Mouse (Mus musculus): ENCODE results near the gene Gm35315.
"Not testable (repeated sequence)": the region's sequence is repeated elsewhere in the genome, so short reads cannot be mapped to it uniquely, and the experiment has no call there.

Gm35315 gene

GRCm38 (mm10) chr5:110094030-110094846, at the start of gene Gm35315:
TSS of gene Gm35315 (minus strand) at chr5:110094420.
- DNase-seq (ENCODE audit: low spot score) = peak; percentile 89

DNA sequence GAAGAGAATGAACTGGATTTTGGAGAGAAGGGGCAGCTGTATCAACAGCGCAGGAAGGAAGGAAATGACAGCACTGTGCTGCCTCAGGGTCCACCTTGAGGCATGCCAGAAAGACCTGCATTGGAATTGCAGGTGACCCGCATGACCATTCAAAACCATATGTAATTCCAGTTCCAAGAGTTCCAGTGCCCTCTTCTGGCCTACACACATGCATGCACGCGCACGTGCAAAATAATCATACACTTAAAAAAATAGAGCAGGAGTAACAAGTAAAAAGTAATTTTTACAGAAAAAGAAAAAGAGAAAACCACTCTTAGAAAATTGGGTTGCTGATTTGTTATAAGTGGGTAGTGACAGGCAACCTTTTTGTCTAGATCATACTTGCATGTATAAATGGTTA, 48.8 kb upstream of the Gm35315 start:
- no peak for DNase-seq (ENCODE audit: low spot score)

DNA sequence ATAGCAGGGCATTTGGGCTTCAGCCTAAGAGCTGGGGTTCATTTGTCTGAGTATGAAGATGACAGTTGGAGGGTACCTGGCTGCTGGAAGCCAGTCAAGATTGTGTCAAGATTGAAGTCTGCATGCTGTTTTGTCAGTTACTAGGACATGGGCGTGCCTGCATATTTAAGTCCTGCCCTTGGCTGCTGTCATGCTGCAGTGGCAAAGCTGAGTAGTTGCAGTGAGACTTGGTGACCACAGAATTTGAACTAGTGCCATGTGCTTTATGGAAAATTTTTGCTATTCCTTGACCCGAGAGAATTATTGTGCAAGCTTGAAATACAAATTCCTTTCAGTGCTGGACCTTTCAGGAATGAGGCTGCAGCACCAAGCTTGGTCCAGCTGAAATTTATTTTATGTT, 48.1 kb upstream of the Gm35315 start:
- no peak for DNase-seq (ENCODE audit: low spot score)

GRCm38 (mm10) chr5:110140424-110140823, 46.2 kb upstream of the Gm35315 start:
- no peak for DNase-seq (ENCODE audit: low spot score)

DNA sequence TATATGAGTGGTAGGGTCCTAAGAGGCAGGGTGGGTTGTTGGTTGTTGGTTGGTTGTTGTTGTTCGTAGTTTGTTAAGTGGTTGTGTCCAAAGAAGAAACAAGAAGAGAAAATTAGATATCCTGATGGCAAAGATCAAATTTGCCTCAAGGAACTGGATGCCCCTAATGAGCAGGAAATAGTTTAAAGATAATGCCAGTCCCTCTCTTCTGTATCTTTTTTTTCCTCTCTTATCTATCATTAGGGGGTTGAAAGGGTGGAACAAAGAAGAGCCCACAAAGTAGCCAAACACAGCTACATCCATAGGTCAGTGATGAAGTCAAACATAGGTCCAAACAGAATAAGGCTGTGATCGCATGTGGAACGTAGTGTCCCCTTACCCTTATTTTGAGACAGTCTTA, 45.1 kb upstream of the Gm35315 start:
- no peak for DNase-seq (ENCODE audit: low spot score)

DNA sequence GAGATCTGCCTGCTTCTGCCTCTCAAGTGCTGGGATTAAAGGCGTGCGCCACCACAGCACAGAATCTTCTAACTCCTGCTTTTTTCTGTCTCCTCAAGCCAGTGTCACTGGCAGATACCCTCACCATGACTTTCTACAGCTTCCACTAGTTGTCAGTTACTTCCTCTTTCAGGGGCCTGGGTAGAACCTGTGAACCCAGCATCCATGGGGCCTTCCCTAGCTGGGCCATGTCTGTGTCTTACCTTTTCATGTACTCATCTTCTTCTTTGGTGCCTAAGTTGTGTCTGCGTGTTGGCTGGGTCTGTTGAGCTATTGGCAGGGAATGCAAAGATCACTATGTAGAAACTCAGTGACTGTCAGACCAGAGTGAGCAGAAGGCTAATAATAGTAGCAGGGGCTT, 43.6 kb upstream of the Gm35315 start:
- DNase-seq (ENCODE audit: low spot score) = no peak

DNA sequence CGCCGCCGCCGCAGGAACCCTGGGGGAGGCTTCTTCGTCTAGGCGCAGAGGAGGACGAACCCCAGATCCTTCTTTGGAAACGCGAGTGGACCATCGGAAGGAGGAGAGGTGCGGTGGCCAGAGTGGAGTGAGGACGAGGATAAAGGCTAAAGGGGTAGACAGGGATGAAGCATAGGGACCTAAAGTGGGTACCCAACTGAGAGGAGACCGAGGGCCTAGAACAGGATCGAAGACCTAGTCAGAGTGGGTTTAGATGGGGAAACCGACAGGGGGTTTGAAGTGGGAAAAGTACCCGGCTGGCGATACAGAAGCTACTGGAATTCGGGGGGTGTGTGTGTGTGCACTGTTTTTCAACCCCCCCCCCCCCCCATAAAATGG, 41.9 kb upstream of the Gm35315 start:
- DNase-seq (ENCODE audit: low spot score) = no peak

GRCm38 (mm10) chr5:110135293-110136086, 41.3 kb upstream of the Gm35315 start, which contains the start of gene Chfr:
TSS of gene Chfr (plus strand) at chr5:110135842.
- peak; percentile 99 for DNase-seq (ENCODE audit: low spot score)

GRCm38 (mm10) chr5:110122380-110122779, 28.2 kb upstream of the Gm35315 start:
- not testable (repeated sequence) for DNase-seq (ENCODE audit: low spot score)

DNA sequence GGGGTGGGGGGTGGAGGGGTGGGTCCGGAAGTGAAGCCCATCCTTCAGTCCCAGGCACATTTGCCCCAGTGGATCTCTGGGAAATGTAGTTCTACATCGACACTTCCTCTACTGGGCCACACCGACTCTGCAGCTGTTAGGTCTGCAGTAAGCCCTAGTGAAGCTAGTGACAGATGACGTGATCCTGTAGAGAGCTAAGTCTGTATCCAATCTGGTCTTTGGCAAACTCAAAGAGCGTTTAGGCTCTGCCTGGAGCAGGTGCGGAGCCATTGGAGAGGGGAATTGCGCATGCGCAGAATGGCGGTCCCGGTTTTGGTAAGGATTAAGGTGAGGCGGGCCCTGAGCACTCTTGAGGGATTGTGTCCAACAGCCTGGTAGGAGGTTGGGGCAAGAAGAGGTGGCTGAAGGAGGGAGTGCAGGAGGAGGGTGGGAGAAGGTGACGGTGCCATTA, 15.8 kb upstream of the Gm35315 start, which contains the start of gene Zfp605:
Gene Zfp605, plus strand, starts transcription at position 102 of the 451 bp plus-strand sequence.
- DNase-seq (ENCODE audit: low spot score) = peak; percentile 90

GRCm38 (mm10) chr5:110108305-110108628, 14.0 kb upstream of the Gm35315 start:
- no peak for DNase-seq (ENCODE audit: low spot score)

DNA sequence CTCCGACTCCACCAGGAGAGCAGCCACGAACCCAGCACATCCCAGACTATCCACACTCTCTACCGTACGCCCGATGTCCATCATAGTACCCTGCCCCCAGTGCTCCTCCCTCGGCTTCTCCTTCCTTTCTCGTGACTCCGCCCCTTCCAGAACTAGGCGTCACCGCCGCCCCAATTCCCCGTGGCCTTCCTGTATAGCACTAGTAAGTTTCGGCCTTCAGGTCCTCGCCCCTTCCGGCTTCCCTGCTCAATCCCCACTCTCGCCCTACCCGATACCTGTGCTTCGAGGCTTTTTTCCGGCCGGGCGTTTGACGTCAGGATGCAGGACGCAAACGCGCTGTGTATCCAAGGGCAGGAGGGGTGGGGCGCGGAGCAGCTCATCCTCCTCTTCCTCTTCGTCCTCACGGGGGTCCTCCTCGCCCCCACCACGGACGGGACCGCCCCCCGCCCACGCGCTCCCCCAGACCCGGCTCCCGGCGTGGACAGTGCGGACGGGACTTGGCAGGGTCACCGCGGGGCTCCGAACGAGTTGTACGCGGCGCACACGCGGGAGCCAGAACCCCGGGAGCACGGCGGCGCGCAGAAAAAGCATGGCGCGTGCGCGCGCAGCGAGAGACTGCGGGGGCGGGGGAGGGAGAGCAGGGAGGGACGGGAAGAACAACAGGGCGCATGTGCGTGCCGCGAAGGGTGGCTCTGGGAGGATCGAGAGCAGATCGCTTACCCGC, 13.5 kb upstream of the Gm35315 start, which contains the start of gene Gtpbp6:
Gene Gtpbp6, minus strand, starts transcription at position 617 of the 724 bp plus-strand sequence.
- DNase-seq (ENCODE audit: low spot score) = peak; percentile 97

DNA sequence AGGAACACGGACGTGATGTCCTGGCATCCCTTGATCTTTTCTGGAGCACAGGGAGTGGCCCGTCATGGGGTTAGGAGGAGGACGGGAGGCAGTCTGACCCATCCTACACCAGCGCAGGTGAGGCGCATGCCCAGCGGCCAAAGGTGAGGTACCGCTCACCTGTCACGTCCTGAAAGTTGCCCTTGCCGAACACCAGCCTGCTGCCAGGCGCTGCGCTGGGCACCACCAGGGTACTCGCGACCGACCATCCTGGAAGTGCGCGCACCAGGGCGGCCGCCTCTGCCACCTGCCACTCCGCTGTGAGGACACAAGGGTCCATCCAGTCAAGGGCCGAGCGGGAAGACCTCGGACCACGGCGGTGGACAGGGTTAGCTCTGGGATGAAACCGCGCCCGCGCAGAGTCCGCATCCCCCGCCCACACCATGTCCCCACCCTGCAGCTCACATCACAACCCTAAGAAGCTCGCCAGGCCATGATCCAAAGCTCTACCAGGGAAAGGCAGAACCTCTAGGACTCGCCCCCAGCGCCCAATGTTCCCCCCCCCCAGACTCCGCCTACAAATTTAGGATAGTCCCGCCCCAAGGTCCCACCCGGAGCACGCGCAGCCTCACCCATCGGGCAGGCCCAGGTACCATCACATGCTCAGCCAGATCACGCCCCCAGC, 12.8 kb upstream of the Gm35315 start:
- no peak for DNase-seq (ENCODE audit: low spot score)

- no peak for DNase-seq (ENCODE audit: low spot score)
These were observed 12.1 kb upstream of the Gm35315 start for GRCm38 (mm10) chr5:110106140-110106871.

- DNase-seq (ENCODE audit: low spot score) = no peak
These were observed 10.6 kb upstream of the Gm35315 start for GRCm38 (mm10) chr5:110104616-110105380.

DNA sequence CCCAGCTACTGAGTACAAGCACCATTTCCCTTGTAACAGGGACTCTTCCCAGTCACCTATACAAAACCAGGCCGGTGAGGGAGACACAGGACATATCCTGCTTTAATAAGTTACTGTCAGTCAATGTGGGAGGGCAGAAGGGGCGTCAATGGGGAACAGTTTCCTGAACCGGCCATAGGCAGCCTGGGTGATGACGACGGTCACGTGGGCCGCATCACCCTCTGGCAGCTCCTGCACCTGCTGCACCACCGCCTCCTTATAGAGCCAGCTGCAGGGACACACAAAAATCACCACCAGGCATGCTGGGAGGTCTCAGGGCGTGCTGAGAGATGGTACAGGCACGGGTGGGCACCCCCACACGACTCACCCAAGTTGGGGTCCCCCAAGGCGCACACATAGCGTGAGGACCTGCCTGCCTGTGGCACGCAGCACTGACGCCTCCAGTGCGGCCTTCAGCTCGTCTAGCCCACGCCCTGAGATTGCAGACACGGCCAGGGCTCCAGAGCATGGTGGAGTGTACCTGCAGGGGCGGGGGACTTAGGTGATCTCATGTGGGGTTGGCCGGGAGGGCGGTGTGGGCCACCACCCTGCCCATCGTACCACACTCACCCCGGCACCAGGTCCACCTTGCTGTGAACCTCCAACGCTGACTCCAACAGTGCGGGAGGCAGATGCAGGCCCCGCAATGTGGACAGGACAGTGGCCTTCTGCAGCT, 9.8 kb upstream of the Gm35315 start:
- no peak for DNase-seq (ENCODE audit: low spot score)

GRCm38 (mm10) chr5:110102853-110103625, 8.8 kb upstream of the Gm35315 start:
- DNase-seq (ENCODE audit: low spot score) = no peak

DNA sequence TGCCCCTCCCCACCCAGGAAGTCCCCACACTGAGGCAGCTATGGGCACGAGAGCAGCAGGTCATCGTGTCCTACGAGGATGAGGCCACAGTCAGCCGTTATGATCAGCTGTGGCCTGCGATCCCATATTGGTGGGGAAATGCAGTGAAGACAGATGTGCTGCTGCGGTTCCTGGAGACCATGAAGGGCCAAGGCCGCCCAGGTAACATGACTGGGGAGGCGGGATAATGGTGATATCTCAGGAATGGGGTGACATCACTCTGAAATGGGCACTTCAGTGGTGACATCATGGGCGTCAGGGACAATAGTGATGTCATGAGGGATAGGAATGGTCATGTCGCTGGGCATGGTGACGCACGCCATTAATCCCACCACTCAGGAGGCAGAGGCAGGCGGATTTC, 8.2 kb upstream of the Gm35315 start:
- DNase-seq (ENCODE audit: low spot score) = no peak

All from yolk sac, embryonic 10.5 days (tissue).